Mouse (Mus musculus): Measurements from ENCODE around the gene Eif4e3.

DNA sequence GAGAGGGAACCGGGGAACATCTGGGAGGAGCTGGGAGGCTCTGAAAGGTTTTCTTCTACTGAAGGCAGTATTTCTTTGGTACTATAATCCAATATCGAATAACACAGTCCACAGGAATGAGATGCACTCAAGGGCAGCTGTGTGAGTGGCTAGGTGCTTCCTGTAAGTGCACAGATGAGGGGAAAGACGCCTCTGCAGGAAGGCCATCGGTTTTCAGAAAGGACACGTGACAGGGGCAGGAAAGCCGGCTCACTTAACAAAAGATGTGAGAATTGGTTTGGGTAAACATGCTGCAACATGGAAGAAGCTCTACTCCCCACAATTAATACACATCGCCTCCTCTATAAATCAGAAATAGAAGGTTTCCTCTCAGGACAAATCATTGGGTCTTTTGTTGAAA is 40.8 kb downstream of the Eif4e3 start:
- TF ChIP-seq CTCF (IDR thresholded peaks at IDR 0.05; ENCODE audit: low read depth) (no peak), EP300 (IDR thresholded peaks at IDR 0.05; ENCODE audit: low read depth) (no peak)
